Mouse (Mus musculus): ENCODE data around the gene Myzap.

Gene Myzap

GRCm38 (mm10) chr9:71606296-71607057, 14.3 kb upstream of the Myzap start:
- in situ Hi-C loops (cut with MboI, MseI) = no loop called here

GRCm38 (mm10) chr9:71604914-71605635, 12.9 kb upstream of the Myzap start:
- in situ Hi-C loops (cut with MboI, MseI) = no loop called here

GRCm38 (mm10) chr9:71599861-71600260, 7.7 kb upstream of the Myzap start:
- in situ Hi-C loops (cut with MboI, MseI) = no loop called here

GRCm38 (mm10) chr9:71596888-71597287, 4.7 kb upstream of the Myzap start:
- in situ Hi-C loops (cut with MboI, MseI) = no loop called here

- in situ Hi-C loops (cut with MboI, MseI) = no loop called here
Measured at GRCm38 (mm10) chr9:71592577-71593285, 571 bp upstream of the Myzap start.

GRCm38 (mm10) chr9:71591106-71591505, 1.1 kb downstream of the Myzap start:
- in situ Hi-C loops (cut with MboI, MseI) = no loop called here

GRCm38 (mm10) chr9:71589771-71590170, 2.4 kb downstream of the Myzap start:
- in situ Hi-C loops (cut with MboI, MseI) = no loop called here

GRCm38 (mm10) chr9:71588930-71589592, 3.1 kb downstream of the Myzap start:
- in situ Hi-C loops (cut with MboI, MseI) = no loop called here

- in situ Hi-C loops (cut with MboI, MseI) = no loop called here
Measured at GRCm38 (mm10) chr9:71586408-71586807, 5.8 kb downstream of the Myzap start.

GRCm38 (mm10) chr9:71582771-71583170, 9.4 kb downstream of the Myzap start:
- in situ Hi-C loops (cut with MboI, MseI) = no loop called here

GRCm38 (mm10) chr9:71578896-71579564, 13.1 kb downstream of the Myzap start:
- in situ Hi-C loops (cut with MboI, MseI) = no loop called here

GRCm38 (mm10) chr9:71574440-71574839, 17.7 kb downstream of the Myzap start:
- in situ Hi-C loops (cut with MboI, MseI) = no loop called here

GRCm38 (mm10) chr9:71573771-71574340, 18.3 kb downstream of the Myzap start:
- in situ Hi-C loops (cut with MboI, MseI) = no loop called here

- in situ Hi-C loops (cut with MboI, MseI) = no loop called here
Measured at GRCm38 (mm10) chr9:71571150-71571633, 21.0 kb downstream of the Myzap start.

GRCm38 (mm10) chr9:71570170-71570569, 22.0 kb downstream of the Myzap start:
- in situ Hi-C loops (cut with MboI, MseI) = no loop called here

- in situ Hi-C loops (cut with MboI, MseI) = no loop called here
Measured at GRCm38 (mm10) chr9:71568323-71568942, 23.7 kb downstream of the Myzap start.

GRCm38 (mm10) chr9:71567391-71567790, 24.8 kb downstream of the Myzap start:
- in situ Hi-C loops (cut with MboI, MseI) = no loop called here

GRCm38 (mm10) chr9:71566763-71567162, 25.4 kb downstream of the Myzap start:
- in situ Hi-C loops (cut with MboI, MseI) = no loop called here

GRCm38 (mm10) chr9:71557737-71558136, 34.4 kb downstream of the Myzap start:
- in situ Hi-C loops (cut with MboI, MseI) = no loop called here

- in situ Hi-C loops (cut with MboI, MseI) = no loop called here
Measured at GRCm38 (mm10) chr9:71554001-71554400, 38.2 kb downstream of the Myzap start.
